Comparison of ENCODE assay signal across 8 mouse cellular contexts in the genomic region with DNA sequence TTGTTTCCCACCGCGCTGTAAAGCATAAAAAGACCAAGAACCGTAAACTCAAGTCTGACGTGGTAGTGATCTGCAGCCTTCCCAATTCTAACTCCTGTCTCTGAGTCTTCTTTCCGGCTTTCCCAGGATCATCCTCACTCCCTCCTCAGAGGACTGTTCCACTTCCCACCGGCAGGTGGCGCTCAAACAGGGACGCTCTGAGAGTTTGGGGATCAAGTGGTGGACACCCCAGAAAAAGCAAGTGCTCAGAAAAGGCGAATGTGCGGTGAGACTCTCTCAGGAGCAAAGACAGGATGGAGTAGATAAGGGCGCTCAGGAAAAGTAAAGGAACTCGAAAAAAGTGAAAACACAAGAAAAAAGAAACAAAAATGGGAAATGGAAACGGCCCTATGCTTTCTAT. TPM values are rescaled to one million over a fixed set of nuclear protein-coding genes. Genes with fewer than 3 reads are reported as not detected.
DNase-seq lines count a peak whose midpoint lies in the region; ATAC-seq and TF ChIP-seq lines count a peak whose summit lies in the region.

No protein-coding gene starts in this region.

- peak overlapping the region; percentile 41 for H3K4me2 ChIP-seq in embryonic facial prominence, embryonic 13.5 days
- peak overlapping the region; percentile 70 for H3K4me2 ChIP-seq in heart, embryonic 14.5 days (ENCODE audit: low read length)

- peak; percentile 76 for DNase-seq in kidney, postnatal 10 days
- peak; percentile 63 for DNase-seq in lung, adult 2 months
- DNase-seq in retina, adult 2 months (ENCODE audit: low read depth, low spot score) = peak; percentile 28
- peak; percentile 27 for DNase-seq in urinary bladder, postnatal 10 days (ENCODE audit: low spot score)

- H3K27me3 ChIP-seq in ES-Bruce4 (ENCODE audit: control insufficient read depth, insufficient read depth, low read length, poor library complexity, severe bottlenecking) = no peaks in the 10 kb centered on the region
- H3K27me3 ChIP-seq in embryonic facial prominence, embryonic 13.5 days = no peaks in the 10 kb centered on the region
- no peaks in the 10 kb centered on the region for H3K27me3 ChIP-seq in heart, embryonic 14.5 days (ENCODE audit: control insufficient read depth, insufficient read depth, low read length)

- no peak for TF ChIP-seq POLR2A in ES-Bruce4 (IDR thresholded peaks at IDR 0.05; ENCODE audit: insufficient read depth, low read length)
- TF ChIP-seq POLR2A in bone marrow, adult 2 months (IDR thresholded peaks at IDR 0.05; ENCODE audit: borderline replicate concordance, control insufficient read depth, low read depth, low read length) = no peak
- no peak for TF ChIP-seq POLR2A in lung, adult 2 months (IDR thresholded peaks at IDR 0.05; ENCODE audit: borderline replicate concordance, extremely low read depth, low read depth, low read length)

- TF ChIP-seq CTCF in ES-Bruce4 (IDR thresholded peaks at IDR 0.05; ENCODE audit: low read depth, low read length) = peak; percentile 97
- peak; percentile 88 for TF ChIP-seq CTCF in bone marrow, adult 2 months (IDR thresholded peaks at IDR 0.05; ENCODE audit: control insufficient read depth, insufficient read depth, low read length)
- peak; percentile 84 for TF ChIP-seq CTCF in lung, adult 2 months (IDR thresholded peaks at IDR 0.05; ENCODE audit: insufficient read depth, low read length)

- no peaks in the 10 kb centered on the region; the same call in 1 of the 2 replicates for H3K36me3 ChIP-seq in ES-Bruce4 (ENCODE audit: control insufficient read depth, insufficient read depth, low read length, poor library complexity, severe bottlenecking)
- H3K36me3 ChIP-seq in embryonic facial prominence, embryonic 13.5 days = peaks cover 18% of the 10 kb centered on the region
- peaks cover 5% of the 10 kb centered on the region for H3K36me3 ChIP-seq in heart, embryonic 14.5 days (ENCODE audit: control insufficient read depth, insufficient read depth, low read length)

- no peaks in the 10 kb centered on the region for H3K9me3 ChIP-seq in ES-Bruce4 (replicated peaks; ENCODE audit: control insufficient read depth, insufficient read depth, low read length, poor library complexity, severe bottlenecking)
- H3K9me3 ChIP-seq in embryonic facial prominence, embryonic 13.5 days = no peaks in the 10 kb centered on the region
- H3K9me3 ChIP-seq in heart, embryonic 14.5 days (ENCODE audit: control insufficient read depth, low read length) = no peaks in the 10 kb centered on the region

- TF ChIP-seq EP300 in ES-Bruce4 (IDR thresholded peaks at IDR 0.05; ENCODE audit: insufficient read depth, low read depth, low read length) = no peak

- H3K4me3 ChIP-seq in ES-Bruce4 (ENCODE audit: low read depth, low read length) = no peak overlapping the region
- no peak overlapping the region for H3K4me3 ChIP-seq in bone marrow, adult 2 months (replicated peaks; ENCODE audit: control insufficient read depth, low read depth, low read length)
- no peak overlapping the region for H3K4me3 ChIP-seq in embryonic facial prominence, embryonic 13.5 days
- H3K4me3 ChIP-seq in heart, embryonic 14.5 days (ENCODE audit: control insufficient read depth in 1 of 2, insufficient read depth in 1 of 2, low read depth in 1 of 2, low read length in 2 of 2) = peak overlapping the region; percentile 20 to 29
- no peak overlapping the region for H3K4me3 ChIP-seq in lung, adult 2 months (replicated peaks; ENCODE audit: extremely low read depth, low read depth, low read length)

- 32% methylated on average over 13 of the region's 13 CpGs for WGBS in bone marrow, adult 2 months
- 26% methylated on average over 13 of the region's 13 CpGs for WGBS in embryonic facial prominence, embryonic 13.5 days
- WGBS in heart, embryonic 14.5 days = 23% methylated on average over 13 of the region's 13 CpGs
- 30% methylated on average over 13 of the region's 13 CpGs for WGBS in lung, adult 2 months

- no peak overlapping the region for H3K9ac ChIP-seq in ES-Bruce4 (ENCODE audit: low read depth, poor library complexity, severe bottlenecking)
- no peak overlapping the region for H3K9ac ChIP-seq in embryonic facial prominence, embryonic 13.5 days
- H3K9ac ChIP-seq in heart, embryonic 14.5 days (ENCODE audit: low read length) = no peak overlapping the region

- H3K27ac ChIP-seq in ES-Bruce4 (ENCODE audit: insufficient read depth, low read length) = no peak overlapping the region
- H3K27ac ChIP-seq in bone marrow, adult 2 months (ENCODE audit: control insufficient read depth, insufficient read depth, low read depth, low read length, poor library complexity) = no peak overlapping the region
- peak overlapping the region; percentile 64 for H3K27ac ChIP-seq in embryonic facial prominence, embryonic 13.5 days
- no peak overlapping the region for H3K27ac ChIP-seq in heart, embryonic 14.5 days (replicated peaks in 1 of 2; ENCODE audit: control insufficient read depth in 1 of 2, insufficient read depth in 1 of 2, low read depth in 2 of 2, low read length in 2 of 2)

- H3K4me1 ChIP-seq in ES-Bruce4 (ENCODE audit: control insufficient read depth, insufficient read depth, low read length) = no peaks in the 10 kb centered on the region
- H3K4me1 ChIP-seq in bone marrow, adult 2 months (ENCODE audit: control insufficient read depth, insufficient read depth, low read length) = no peaks in the 10 kb centered on the region; the same call in 1 of the 2 replicates
- peaks cover 38% of the 10 kb centered on the region for H3K4me1 ChIP-seq in embryonic facial prominence, embryonic 13.5 days
- peaks cover 5 to 14% of the 10 kb centered on the region in 2 experiments for H3K4me1 ChIP-seq in heart, embryonic 14.5 days (ENCODE audit: control insufficient read depth in 2 of 2, insufficient read depth in 2 of 2, low read length in 2 of 2)
- no peaks in the 10 kb centered on the region; the same call in 1 of the 2 replicates for H3K4me1 ChIP-seq in lung, adult 2 months (ENCODE audit: control insufficient read depth, insufficient read depth, low read length)

- no peak for ATAC-seq in embryonic facial prominence, embryonic 13.5 days (ENCODE audit: insufficient number of reproducible peaks, insufficient read depth, low FRiP score, low TSS enrichment, low read depth)
- no peak for ATAC-seq in heart, embryonic 14.5 days (ENCODE audit: insufficient number of reproducible peaks, insufficient read depth, low FRiP score, low read depth)

RNA-seq across cellular contexts. Expression of a gene that starts 39.4 kb away (rescaled TPM):
- 88.7 and 95.7 TPM in 2 replicates for polyA plus RNA-seq in ES-Bruce4 (2011; ENCODE audit: insufficient read depth, insufficient read length, low read depth, missing spikeins)
- 53.5 and 89.4 TPM in 2 replicates for polyA plus RNA-seq in bone marrow, adult 2 months (2011; ENCODE audit: insufficient read depth, insufficient read length, low replicate concordance, missing spikeins)
- polyA plus RNA-seq in embryonic facial prominence, embryonic 13.5 days (2015; fragmentation: Nextera tagmentation; extraction: Ambion mirVana) = 289 and 328 TPM in 2 replicates
- 295 and 316 TPM in 2 replicates for polyA plus RNA-seq in heart, embryonic 14.5 days (2014; fragmentation: Nextera tagmentation; extraction: Ambion mirVana)
- 33.1 and 45.9 TPM in 2 replicates for polyA plus RNA-seq in lung, adult 2 months (2012; rRNA removed)

Comparison
In these comparisons a context has a peak if more than half of its experiments do, and no peak if none do; other contexts are left out.
1. H3K4me3 ChIP-seq: peak in heart, embryonic 14.5 days (2 of 2); none in ES-Bruce4 (single experiment), bone marrow, adult 2 months (single experiment), embryonic facial prominence, embryonic 13.5 days (single experiment) and lung, adult 2 months (single experiment).
2. Peak in every context shown above with its lines, with median percentiles within 50 percentile points of each other: CTCF ChIP-seq and DNase-seq.